ENCODE assay signal across 8 mouse cellular contexts in genomic region chr17:26781610-26782043, GRCm38 (mm10). TPM values are rescaled to one million over a fixed set of nuclear protein-coding genes. Genes with fewer than 3 reads are reported as not detected.
DNase-seq lines count a peak whose midpoint lies in the region; ATAC-seq lines count a peak whose summit lies in the region.

No protein-coding gene starts in this region.

- intact Hi-C loops in gastrocnemius, postnatal 14 days (cut with DNase I; ENCODE audit: low total_unique reads): no loop called here

- peak overlapping the region; percentile 73 for H3K4me2 ChIP-seq in lung, embryonic 15.5 days
- peak overlapping the region; percentile 89 for H3K4me2 ChIP-seq in forebrain, embryonic 14.5 days (ENCODE audit: low read length)
- H3K4me2 ChIP-seq in neural tube, embryonic 12.5 days (replicated peaks): peak overlapping the region; percentile 77

- 8% methylated on average over 5 of the region's 5 CpGs for WGBS in lung, embryonic 15.5 days
- WGBS in forebrain, embryonic 14.5 days: 26% methylated on average over 5 of the region's 5 CpGs
- 27% methylated on average over 5 of the region's 5 CpGs for WGBS in neural tube, embryonic 12.5 days

- peak; percentile 43; the same call in 1 of the 2 replicates for ATAC-seq in lung, embryonic 15.5 days (ENCODE audit: borderline replicate concordance, extremely low read depth, low FRiP score, low TSS enrichment)
- no peak for ATAC-seq in forebrain, embryonic 14.5 days
- no peak for ATAC-seq in neural tube, embryonic 12.5 days (ENCODE audit: low FRiP score, low read depth)

- H3K9ac ChIP-seq in lung, embryonic 15.5 days: peak overlapping the region; percentile 89
- H3K9ac ChIP-seq in forebrain, embryonic 14.5 days (ENCODE audit: low read length): peak overlapping the region; percentile 89
- peak overlapping the region; percentile 76 for H3K9ac ChIP-seq in neural tube, embryonic 12.5 days

- DNase-seq in lung, postnatal 14 days: no peak
- no peak for DNase-seq in forebrain, embryonic 14.5 days (ENCODE audit: low spot score)
- DNase-seq in kidney, postnatal 4 days: peak; percentile 10 to 22
- no peak for DNase-seq in gastrocnemius, adult 8-10 months (ENCODE audit: low spot score in 2 of 2)
- no peak for DNase-seq in ovary, adult 18-20 months (ENCODE audit: low spot score)
- no peak for DNase-seq in gastrocnemius, postnatal 14 days

- peaks cover 8% of the 10 kb centered on the region for H3K4me1 ChIP-seq in lung, embryonic 15.5 days
- peaks cover 4% of the 10 kb centered on the region; the same call in 1 of the 2 replicates for H3K4me1 ChIP-seq in forebrain, embryonic 14.5 days (ENCODE audit: control insufficient read depth, insufficient read depth, low read length)
- H3K4me1 ChIP-seq in neural tube, embryonic 12.5 days: peaks cover 4% of the 10 kb centered on the region

- peaks cover 23% of the 10 kb centered on the region for H3K36me3 ChIP-seq in lung, embryonic 15.5 days
- peaks cover 27% of the 10 kb centered on the region for H3K36me3 ChIP-seq in forebrain, embryonic 14.5 days (ENCODE audit: control insufficient read depth, insufficient read depth, low read length)
- peaks cover 30% of the 10 kb centered on the region for H3K36me3 ChIP-seq in neural tube, embryonic 12.5 days

- H3K27ac ChIP-seq in lung, embryonic 15.5 days: peak overlapping the region; percentile 97
- peak overlapping the region; percentile 3; the same call in 1 of the 2 replicates for H3K27ac ChIP-seq in forebrain, embryonic 14.5 days (ENCODE audit: low read depth, low read length)
- H3K27ac ChIP-seq in neural tube, embryonic 12.5 days: no peak overlapping the region

- peak overlapping the region; percentile 80 for H3K4me3 ChIP-seq in lung, embryonic 15.5 days
- H3K4me3 ChIP-seq in forebrain, embryonic 14.5 days (ENCODE audit: low read depth, low read length): peak overlapping the region; percentile 80
- H3K4me3 ChIP-seq in neural tube, embryonic 12.5 days: peak overlapping the region; percentile 75

- H3K9me3 ChIP-seq in lung, embryonic 15.5 days: no peaks in the 10 kb centered on the region
- H3K9me3 ChIP-seq in forebrain, embryonic 14.5 days (replicated peaks; ENCODE audit: control insufficient read depth, low read length): no peaks in the 10 kb centered on the region
- H3K9me3 ChIP-seq in neural tube, embryonic 12.5 days: no peaks in the 10 kb centered on the region

- H3K27me3 ChIP-seq in lung, embryonic 15.5 days: no peaks in the 10 kb centered on the region
- no peaks in the 10 kb centered on the region for H3K27me3 ChIP-seq in forebrain, embryonic 14.5 days (replicated peaks; ENCODE audit: control insufficient read depth, insufficient read depth, low read length)
- H3K27me3 ChIP-seq in neural tube, embryonic 12.5 days (replicated peaks): no peaks in the 10 kb centered on the region

RNA-seq across cellular contexts. Expression of gene Bnip1, which starts 0.8 kb away (rescaled TPM):
- polyA plus RNA-seq in lung, embryonic 15.5 days (2015; fragmentation: Nextera tagmentation; extraction: Ambion mirVana): 49.7 and 51.4 TPM in 2 replicates
- 44.0 and 48.2 TPM in 2 replicates for polyA plus RNA-seq in forebrain, embryonic 14.5 days (2014; fragmentation: Nextera tagmentation; extraction: Ambion mirVana)
- polyA plus RNA-seq in neural tube, embryonic 12.5 days (2016; fragmentation: Nextera tagmentation; extraction: Ambion mirVana): 48.5 and 49.4 TPM in 2 replicates
- total RNA-seq in gastrocnemius, adult 8-10 months (2022): 10 to 100 TPM; 21.9 to 33.2 (median 30.4) TPM
- 10 to 100 TPM; 18.7 to 22.5 TPM for total RNA-seq in gastrocnemius, postnatal 14 days (2021)

Comparison
In these comparisons a context has a peak if more than half of its experiments do, and no peak if none do; other contexts are left out.
1. DNase-seq: peak in kidney, postnatal 4 days (2 of 2); none in lung, postnatal 14 days (single experiment), forebrain, embryonic 14.5 days (single experiment), gastrocnemius, adult 8-10 months (0 of 2), ovary, adult 18-20 months (single experiment) and gastrocnemius, postnatal 14 days (single experiment).
2. Peak in every context shown above with its lines, with median percentiles within 50 percentile points of each other: H3K4me2 ChIP-seq, H3K4me3 ChIP-seq and H3K9ac ChIP-seq.